Mouse (Mus musculus): Measurements from ENCODE around the gene Gstp3. TPM values are rescaled to one million over a fixed set of nuclear protein-coding genes. Genes with fewer than 3 reads are reported as not detected.
"Not testable (repeated sequence)": the region's sequence is repeated elsewhere in the genome, so short reads cannot be mapped to it uniquely, and the experiment has no call there.

The Gstp3 gene
- polyA plus RNA-seq, 1 experiment from 2014 or later, result not detected

DNA sequence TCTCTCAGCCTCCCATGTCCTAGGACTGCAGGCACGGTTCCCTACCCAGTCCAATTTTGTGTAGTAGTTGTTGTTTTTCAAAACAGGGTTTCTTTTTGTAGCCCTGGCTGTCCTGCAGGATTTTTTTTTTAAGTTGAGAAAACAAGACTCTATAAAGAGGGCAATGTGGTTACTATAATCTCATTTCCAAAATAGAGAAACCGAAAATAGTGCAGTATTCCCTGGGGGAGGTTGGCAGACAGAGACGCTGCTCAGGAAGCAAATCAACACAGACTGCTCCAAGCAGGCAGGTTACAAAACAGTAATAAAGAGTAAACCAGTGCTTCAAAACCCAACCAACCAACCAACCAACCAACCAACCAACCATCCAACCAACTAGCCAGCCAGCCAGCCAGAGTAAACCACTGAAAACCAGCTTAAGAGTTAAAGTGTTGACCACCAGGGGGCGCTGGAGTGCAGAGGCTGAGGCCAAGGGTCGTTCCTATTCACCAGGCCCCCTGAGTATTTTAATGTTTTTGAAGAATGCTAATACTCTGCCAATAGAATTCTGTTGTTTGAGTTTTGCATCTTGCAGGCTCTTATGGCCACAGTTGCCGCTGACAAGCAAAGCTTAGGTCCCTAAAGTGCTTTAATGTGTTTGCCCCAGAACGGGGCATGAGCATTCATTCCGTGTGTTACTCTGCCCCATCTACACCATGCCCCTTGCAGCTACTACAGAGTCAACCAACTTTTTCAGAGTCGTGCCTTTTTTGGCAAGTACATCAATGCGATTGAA is 7.4 kb downstream of the Gstp3 start:
- H3K4me1 ChIP-seq (replicated peaks; ENCODE audit: control insufficient read depth, insufficient read depth, low read length), result no peaks in the 10 kb centered on the region
- H3K9me3 ChIP-seq (ENCODE audit: control insufficient read depth, low read length), result no peaks in the 10 kb centered on the region
- 52% methylated on average over 10 of the region's 10 CpGs for WGBS
- H3K4me2 ChIP-seq (ENCODE audit: low read length), result no peak overlapping the region
- H3K9ac ChIP-seq (replicated peaks; ENCODE audit: low read depth, low read length), result no peak overlapping the region
- no peaks in the 10 kb centered on the region for H3K27me3 ChIP-seq (replicated peaks; ENCODE audit: control insufficient read depth, insufficient read depth, low read length)
- ATAC-seq, result no peak
- no peak overlapping the region for H3K4me3 ChIP-seq (replicated peaks; ENCODE audit: low read length)
- no peaks in the 10 kb centered on the region for H3K36me3 ChIP-seq (ENCODE audit: control insufficient read depth, insufficient read depth)
- no peak overlapping the region for H3K27ac ChIP-seq (ENCODE audit: low read length)

DNA sequence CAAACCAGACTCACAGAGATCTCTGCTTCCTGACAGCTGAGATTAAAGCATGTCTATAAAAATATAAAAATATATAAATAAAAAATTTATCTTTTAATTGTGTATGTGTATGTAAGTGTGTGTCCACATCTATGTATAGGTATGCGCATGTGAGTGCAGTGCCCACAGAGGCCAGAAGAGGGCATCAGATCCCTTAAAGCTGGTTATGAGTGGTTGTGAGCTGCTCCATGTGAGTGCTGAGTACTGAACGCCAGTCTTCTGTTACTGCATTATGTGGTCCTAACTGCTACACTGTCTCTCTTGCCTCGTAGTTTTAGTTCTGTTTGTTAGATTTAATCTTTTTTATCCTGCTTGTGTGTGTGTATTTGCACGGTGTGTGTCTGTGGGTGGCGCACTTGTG is 8.4 kb downstream of the Gstp3 start:
- no peaks in the 10 kb centered on the region for H3K27me3 ChIP-seq (replicated peaks; ENCODE audit: control insufficient read depth, insufficient read depth, low read length)
- H3K4me2 ChIP-seq (ENCODE audit: low read length), result no peak overlapping the region
- no peaks in the 10 kb centered on the region for H3K9me3 ChIP-seq (ENCODE audit: control insufficient read depth, low read length)
- peaks cover 2% of the 10 kb centered on the region for H3K4me1 ChIP-seq (replicated peaks; ENCODE audit: control insufficient read depth, insufficient read depth, low read length)
- WGBS, result 95% methylated on average over 5 of the region's 5 CpGs
- H3K9ac ChIP-seq (replicated peaks; ENCODE audit: low read depth, low read length), result no peak overlapping the region
- no peak overlapping the region for H3K4me3 ChIP-seq (replicated peaks; ENCODE audit: low read length)
- H3K27ac ChIP-seq (ENCODE audit: low read length), result no peak overlapping the region
- no peaks in the 10 kb centered on the region for H3K36me3 ChIP-seq (ENCODE audit: control insufficient read depth, insufficient read depth)
- ATAC-seq, result no peak

DNA sequence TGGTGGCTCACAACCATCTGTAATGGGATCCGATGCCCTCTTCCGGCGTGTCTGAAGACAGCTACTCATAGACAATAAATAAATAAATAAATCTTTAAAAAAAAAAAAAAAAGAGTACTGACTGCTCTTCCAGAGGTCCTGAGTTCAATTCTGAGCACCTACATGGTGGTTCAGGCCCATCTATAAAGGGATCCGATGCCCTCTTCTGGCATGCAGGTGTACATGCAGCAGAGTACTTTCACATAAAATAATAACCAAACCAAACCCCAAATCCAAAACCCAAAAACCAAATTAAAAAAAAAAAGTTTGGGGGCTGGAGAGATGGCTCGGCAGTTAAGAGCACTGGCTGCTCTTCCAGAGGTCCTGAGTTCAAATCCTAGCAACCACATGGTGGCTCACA is 10.3 kb downstream of the Gstp3 start:
- H3K27me3 ChIP-seq (replicated peaks; ENCODE audit: control insufficient read depth, insufficient read depth, low read length); H3K9me3 ChIP-seq (ENCODE audit: control insufficient read depth, low read length); H3K36me3 ChIP-seq (ENCODE audit: control insufficient read depth, insufficient read depth); H3K9ac ChIP-seq (replicated peaks; ENCODE audit: low read depth, low read length); H3K4me2 ChIP-seq (ENCODE audit: low read length); H3K27ac ChIP-seq (ENCODE audit: low read length); H3K4me1 ChIP-seq (replicated peaks; ENCODE audit: control insufficient read depth, insufficient read depth, low read length); H3K4me3 ChIP-seq (replicated peaks; ENCODE audit: low read length); ATAC-seq: not testable (repeated sequence)
- WGBS, result 88% methylated on average over 5 of the region's 5 CpGs

DNA sequence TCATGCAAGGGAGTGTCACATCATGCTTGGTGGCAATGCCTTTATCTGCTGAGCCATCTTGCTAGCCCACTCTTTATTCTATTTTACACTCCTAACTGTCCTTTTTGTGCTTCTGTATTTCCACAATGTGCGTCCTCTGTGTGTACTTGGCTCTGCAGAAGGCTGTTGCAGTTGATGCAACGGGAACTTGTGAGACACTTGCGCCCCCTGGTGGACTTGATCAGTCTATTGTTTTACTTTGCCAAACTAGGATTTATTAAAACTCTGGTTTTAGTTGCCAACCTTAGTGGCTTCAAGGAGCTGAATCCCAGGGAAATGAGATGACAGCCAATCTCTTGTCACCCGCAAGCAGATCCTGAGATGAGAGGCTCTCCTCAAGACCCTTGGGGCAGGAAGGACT is 11.5 kb downstream of the Gstp3 start:
- H3K36me3 ChIP-seq (ENCODE audit: control insufficient read depth, insufficient read depth), result no peaks in the 10 kb centered on the region
- no peak overlapping the region for H3K4me2 ChIP-seq (ENCODE audit: low read length)
- ATAC-seq, result no peak
- no peak overlapping the region for H3K4me3 ChIP-seq (replicated peaks; ENCODE audit: low read length)
- 9% methylated on average over 4 of the region's 4 CpGs for WGBS
- no peaks in the 10 kb centered on the region for H3K9me3 ChIP-seq (ENCODE audit: control insufficient read depth, low read length)
- peaks cover 7% of the 10 kb centered on the region for H3K4me1 ChIP-seq (replicated peaks; ENCODE audit: control insufficient read depth, insufficient read depth, low read length)
- H3K27ac ChIP-seq (ENCODE audit: low read length), result no peak overlapping the region
- no peak overlapping the region for H3K9ac ChIP-seq (replicated peaks; ENCODE audit: low read depth, low read length)
- H3K27me3 ChIP-seq (replicated peaks; ENCODE audit: control insufficient read depth, insufficient read depth, low read length), result no peaks in the 10 kb centered on the region

DNA sequence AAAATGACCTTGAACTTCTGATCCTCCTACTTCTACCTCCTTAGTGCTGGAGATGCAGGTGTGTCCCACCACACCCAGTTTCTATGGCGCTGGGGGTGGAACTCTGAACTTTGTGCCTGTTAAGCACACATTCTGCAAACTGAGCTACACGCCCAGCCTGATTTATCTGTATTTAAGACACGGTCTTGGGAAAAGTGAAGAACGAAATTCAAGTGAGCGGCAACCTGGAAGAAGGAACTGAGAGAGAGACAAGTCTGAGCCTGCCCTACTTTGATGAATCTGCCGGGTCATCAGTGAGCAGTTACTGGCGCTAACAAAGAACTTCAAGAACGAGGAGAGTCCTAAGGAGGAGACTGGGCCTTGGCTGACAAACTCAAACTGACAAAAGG is 12.5 kb downstream of the Gstp3 start:
- Histone ChIP-seq H3K9me3 (ENCODE audit: control insufficient read depth, low read length) (no peaks in the 10 kb centered on the region), H3K27ac (ENCODE audit: low read length) (no peak overlapping the region), H3K36me3 (ENCODE audit: control insufficient read depth, insufficient read depth) (no peaks in the 10 kb centered on the region), H3K9ac (replicated peaks; ENCODE audit: low read depth, low read length) (no peak overlapping the region), H3K27me3 (replicated peaks; ENCODE audit: control insufficient read depth, insufficient read depth, low read length) (no peaks in the 10 kb centered on the region), H3K4me1 (replicated peaks; ENCODE audit: control insufficient read depth, insufficient read depth, low read length) (peaks cover 7% of the 10 kb centered on the region), H3K4me2 (ENCODE audit: low read length) (no peak overlapping the region), H3K4me3 (replicated peaks; ENCODE audit: low read length) (no peak overlapping the region)
- whole genome bisulfite sequencing, result 84% methylated on average over 8 of the region's 8 CpGs
- no peak for ATAC-seq

DNA sequence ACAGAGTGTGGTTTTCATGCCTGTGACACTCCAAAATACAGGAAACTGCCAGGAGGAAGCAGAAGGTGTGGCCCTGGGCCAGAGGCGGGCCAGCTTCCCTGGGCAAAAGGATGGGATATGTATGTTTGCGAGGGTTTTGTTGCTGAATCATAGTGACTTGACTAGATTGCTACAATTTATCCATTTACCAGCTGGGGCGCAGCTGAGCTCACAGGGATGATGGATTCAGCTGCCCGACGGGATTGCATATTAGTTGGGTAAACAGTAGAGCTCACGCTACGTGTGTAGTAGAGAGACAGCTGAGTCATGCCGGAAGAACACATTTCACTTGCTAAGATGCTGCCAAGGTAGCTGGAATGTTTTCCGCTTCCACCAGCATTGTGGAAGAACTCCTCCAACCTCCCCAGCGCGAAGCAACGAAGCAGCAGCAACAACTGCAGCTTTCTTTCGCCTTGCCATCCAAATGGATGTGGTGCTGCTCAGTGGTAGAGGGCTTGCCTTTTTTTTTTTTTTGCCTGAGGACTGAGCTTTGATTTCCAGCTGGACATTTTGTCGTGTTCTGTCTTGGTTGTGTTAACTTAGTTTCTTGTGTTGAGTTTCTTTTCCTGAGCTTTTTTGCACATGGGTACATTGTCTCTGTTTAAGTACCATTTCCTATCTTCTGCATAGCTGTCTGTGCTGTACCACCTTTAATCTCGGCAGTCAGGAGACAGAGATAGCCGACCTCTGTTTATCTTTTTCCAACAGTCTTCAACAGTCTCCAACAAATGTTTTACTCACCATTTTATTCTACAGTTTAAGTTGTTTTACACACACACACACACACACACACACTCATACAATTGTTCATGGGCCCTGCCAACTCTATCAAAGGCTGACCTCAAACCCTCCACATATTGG is 13.2 kb downstream of the Gstp3 start, which contains the start of gene Gstp2:
TSS of gene Gstp2 (minus strand) at position 58 of the 900 bp plus-strand sequence.
- no peaks in the 10 kb centered on the region for H3K9me3 ChIP-seq (ENCODE audit: control insufficient read depth, low read length)
- H3K4me2 ChIP-seq (ENCODE audit: low read length), result peak within 1 kb of the TSS; percentile 28
- no peak within 1 kb of the TSS; the same call in 1 of the 2 replicates for H3K27ac ChIP-seq (ENCODE audit: low read length)
- no peaks in the 10 kb centered on the region for H3K36me3 ChIP-seq (ENCODE audit: control insufficient read depth, insufficient read depth)
- ATAC-seq, result peak; percentile 50; the same call in 1 of the 2 replicates
- 45% methylated on average over 16 of the region's 16 CpGs for WGBS
- H3K9ac ChIP-seq (replicated peaks; ENCODE audit: low read depth, low read length), result no peak within 1 kb of the TSS
- no peaks in the 10 kb centered on the region for H3K27me3 ChIP-seq (replicated peaks; ENCODE audit: control insufficient read depth, insufficient read depth, low read length)
- no peak within 1 kb of the TSS for H3K4me3 ChIP-seq (replicated peaks; ENCODE audit: low read length)
- peaks cover 7% of the 10 kb centered on the region for H3K4me1 ChIP-seq (replicated peaks; ENCODE audit: control insufficient read depth, insufficient read depth, low read length)

DNA sequence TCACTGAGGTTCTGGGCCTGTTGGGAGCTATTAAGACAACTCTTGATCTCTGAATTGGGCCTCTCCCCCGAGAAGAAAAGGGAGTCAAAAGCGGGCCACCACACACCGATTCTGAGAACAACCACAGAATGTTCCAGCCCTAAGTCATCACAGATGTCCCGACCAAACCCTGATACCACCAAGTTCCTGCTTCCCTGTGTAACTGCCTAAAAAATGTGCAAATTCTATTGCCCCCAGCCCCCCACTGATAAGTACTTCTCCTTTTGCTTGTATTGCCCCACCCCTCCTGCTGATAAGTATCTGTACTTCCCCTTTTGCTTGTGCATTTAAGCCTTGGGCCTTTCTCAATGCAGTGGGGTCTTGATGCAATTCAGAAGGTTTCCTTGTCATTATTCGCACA is 15.3 kb downstream of the Gstp3 start:
- 90% methylated on average over 5 of the region's 5 CpGs for WGBS
- not testable (repeated sequence) for H3K4me1 ChIP-seq (replicated peaks; ENCODE audit: control insufficient read depth, insufficient read depth, low read length); ATAC-seq; H3K27me3 ChIP-seq (replicated peaks; ENCODE audit: control insufficient read depth, insufficient read depth, low read length); H3K4me3 ChIP-seq (replicated peaks; ENCODE audit: low read length); H3K36me3 ChIP-seq (ENCODE audit: control insufficient read depth, insufficient read depth); H3K9ac ChIP-seq (replicated peaks; ENCODE audit: low read depth, low read length); H3K9me3 ChIP-seq (ENCODE audit: control insufficient read depth, low read length); H3K4me2 ChIP-seq (ENCODE audit: low read length); H3K27ac ChIP-seq (ENCODE audit: low read length)

DNA sequence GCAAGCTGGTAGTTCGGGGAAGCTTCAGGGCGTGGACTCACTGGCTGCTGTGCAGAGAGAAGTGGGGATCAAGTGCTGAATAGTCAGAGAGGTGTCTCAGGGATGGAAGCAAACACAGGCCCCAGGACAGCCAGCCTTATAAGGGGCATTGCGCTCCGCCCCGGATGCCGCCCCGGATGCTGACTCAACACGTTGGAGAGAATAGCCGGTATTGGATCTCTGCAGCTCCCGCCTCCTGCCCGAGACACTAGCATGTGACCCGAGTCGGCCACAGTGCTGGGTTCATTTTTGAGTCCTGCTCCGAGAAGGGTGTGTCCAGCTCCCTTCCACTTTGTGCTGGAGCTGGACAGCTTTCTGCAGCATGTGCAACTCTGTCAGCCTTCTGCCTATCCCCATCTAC is 17.2 kb downstream of the Gstp3 start:
- H3K9ac ChIP-seq (replicated peaks; ENCODE audit: low read depth, low read length), result no peak overlapping the region
- ATAC-seq, result no peak

DNA sequence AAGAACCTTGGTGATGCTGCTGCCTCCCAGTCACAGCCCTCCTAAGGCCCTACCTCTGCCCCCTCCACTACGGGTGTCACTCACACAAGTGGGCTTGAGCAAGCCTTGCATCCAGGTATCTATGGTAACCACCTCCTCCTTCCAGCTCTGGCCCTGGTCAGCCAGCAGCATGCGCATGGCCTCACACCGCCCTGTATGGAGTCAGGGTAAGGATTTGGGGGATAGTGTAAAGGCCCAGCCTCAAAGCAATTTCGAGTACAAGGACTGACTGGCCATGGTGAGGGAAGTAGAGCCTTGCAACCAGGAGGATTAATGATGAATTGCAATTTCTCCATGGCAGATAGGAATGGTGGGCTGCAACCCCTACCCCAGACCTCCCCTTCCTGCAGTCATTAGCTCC is 17.9 kb downstream of the Gstp3 start:
- H3K4me1 ChIP-seq (replicated peaks; ENCODE audit: control insufficient read depth, insufficient read depth, low read length), result peaks cover 17% of the 10 kb centered on the region
- not testable (repeated sequence) for H3K27ac ChIP-seq (ENCODE audit: low read length); H3K27me3 ChIP-seq (replicated peaks; ENCODE audit: control insufficient read depth, insufficient read depth, low read length); H3K9ac ChIP-seq (replicated peaks; ENCODE audit: low read depth, low read length); H3K9me3 ChIP-seq (ENCODE audit: control insufficient read depth, low read length); H3K4me3 ChIP-seq (replicated peaks; ENCODE audit: low read length); H3K4me2 ChIP-seq (ENCODE audit: low read length); H3K36me3 ChIP-seq (ENCODE audit: control insufficient read depth, insufficient read depth); ATAC-seq
- WGBS, result 84% methylated on average over 3 of the region's 4 CpGs

More for the DNA sequence above, 17.2 kb downstream of the Gstp3 start:
- WGBS, result 73% methylated on average over 14 of the region's 14 CpGs
- Histone ChIP-seq H3K4me2 (ENCODE audit: low read length) (no peak overlapping the region), H3K27me3 (replicated peaks; ENCODE audit: control insufficient read depth, insufficient read depth, low read length) (no peaks in the 10 kb centered on the region), H3K36me3 (ENCODE audit: control insufficient read depth, insufficient read depth) (no peaks in the 10 kb centered on the region), H3K4me1 (replicated peaks; ENCODE audit: control insufficient read depth, insufficient read depth, low read length) (peaks cover 14% of the 10 kb centered on the region), H3K27ac (ENCODE audit: low read length) (no peak overlapping the region), H3K4me3 (replicated peaks; ENCODE audit: low read length) (no peak overlapping the region), H3K9me3 (ENCODE audit: control insufficient read depth, low read length) (no peaks in the 10 kb centered on the region)
